Mouse (Mus musculus): ENCODE measurements around the gene S100a5.

DNA sequence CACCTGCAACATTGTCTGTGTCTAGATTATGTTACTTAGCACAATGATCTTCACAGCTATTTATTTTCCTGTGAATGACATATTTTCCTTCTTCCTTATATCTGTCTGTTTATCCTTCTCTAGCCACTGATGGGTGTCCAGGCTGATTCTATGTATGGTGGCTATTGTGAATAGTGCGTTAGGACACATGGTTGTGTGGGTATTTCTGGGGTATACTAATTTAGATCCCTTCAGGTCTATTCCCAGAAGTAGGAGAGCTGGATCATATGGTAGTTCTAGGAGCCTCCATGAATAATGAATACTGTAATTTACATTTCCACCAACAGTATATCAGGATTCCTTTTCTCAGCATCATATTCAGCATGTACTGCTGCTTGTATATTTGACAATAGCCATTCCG lies 41.5 kb downstream of the S100a5 start:
- TF ChIP-seq POLR2A (IDR thresholded peaks at IDR 0.05; ENCODE audit: extremely low read depth, insufficient read depth, low read length) (no peak), CTCF (IDR thresholded peaks at IDR 0.05; ENCODE audit: extremely low read depth, insufficient read depth, low read length) (no peak)
